Mouse (Mus musculus): ENCODE results near the gene Vmn1r160. TPM values are rescaled to one million over a fixed set of nuclear protein-coding genes. Genes with fewer than 3 reads are reported as not detected.
"Not testable (repeated sequence)": the region's sequence is repeated elsewhere in the genome, so short reads cannot be mapped to it uniquely, and the experiment has no call there.

The Vmn1r160 gene
- not detected for total RNA-seq (2022)

GRCm38 (mm10) chr7:22870924-22871323 is at the start of gene Vmn1r160:
Gene Vmn1r160 (plus strand): TSS chr7:22871224.
- DNase-seq: not testable (repeated sequence)

DNA sequence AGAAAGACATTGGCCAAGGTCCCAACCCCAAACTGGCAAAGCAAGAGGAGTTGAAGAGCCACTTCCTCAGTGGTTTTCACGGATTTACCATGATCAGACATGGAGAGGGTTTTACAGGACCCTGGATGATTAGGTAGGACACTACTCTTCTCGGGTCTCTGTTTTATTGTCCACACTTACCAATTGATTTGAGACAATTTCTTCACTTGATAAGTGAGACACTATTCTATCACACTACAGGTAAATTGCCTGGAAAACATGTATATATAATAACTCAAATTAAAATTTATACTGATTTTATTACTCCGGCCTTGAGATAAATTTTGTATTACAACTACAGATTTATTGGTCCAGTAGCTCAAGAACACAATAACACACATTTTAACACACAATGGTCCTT is 27.5 kb upstream of the Vmn1r160 start, which contains the start of gene Vmn1r159:
Vmn1r159 (minus strand) TSS at position 101 of the 400 bp plus-strand sequence.
- not testable (repeated sequence) for DNase-seq

Other genes with a start within 250 kb of the Vmn1r160 start
- not detected for gene Vmn1r155, start 213.2 kb upstream of the Vmn1r160 start, total RNA-seq (2022)
- not detected for gene Gm8693, start 178.9 kb upstream of the Vmn1r160 start, total RNA-seq (2022)
- gene Gm4567, start 151.5 kb upstream of the Vmn1r160 start, total RNA-seq (2022): not detected
- not detected for gene Vmn1r157, start 109.5 kb upstream of the Vmn1r160 start, total RNA-seq (2022)
- not detected for gene Vmn1r158, start 80.4 kb upstream of the Vmn1r160 start, total RNA-seq (2022)
- not detected for gene Vmn1r159, start 27.6 kb upstream of the Vmn1r160 start, total RNA-seq (2022)
- gene Gm4214, start 113.4 kb downstream of the Vmn1r160 start, total RNA-seq (2022): not detected
- gene Gm4216, start 148.7 kb downstream of the Vmn1r160 start, total RNA-seq (2022): not detected
- gene Vmn1r163, start 184.3 kb downstream of the Vmn1r160 start, total RNA-seq (2022): not detected
- not detected for gene Gm8720, start 196.2 kb downstream of the Vmn1r160 start, total RNA-seq (2022)